ENCODE assay signal across 8 mouse cellular contexts in genomic region chr11:84817362-84817761, GRCm38 (mm10). TPM values are rescaled to one million over a fixed set of nuclear protein-coding genes. Genes with fewer than 3 reads are reported as not detected.
DNase-seq lines count a peak whose midpoint lies in the region; ATAC-seq and TF ChIP-seq lines count a peak whose summit lies in the region.

No protein-coding gene starts in this region.

- H3K9ac ChIP-seq in liver, embryonic 11.5 days (ENCODE audit: low read depth, low read length), result no peak overlapping the region
- no peak overlapping the region for H3K9ac ChIP-seq in ES-Bruce4 (ENCODE audit: low read depth, poor library complexity, severe bottlenecking)
- peak overlapping the region; percentile 23; the same call in 1 of the 2 replicates for H3K9ac ChIP-seq in liver, embryonic 13.5 days

- WGBS in liver, embryonic 11.5 days, result 77% methylated on average over 6 of the region's 6 CpGs
- WGBS in liver, embryonic 13.5 days (ENCODE audit: insufficient replicate concordance), result 78% methylated on average over 6 of the region's 6 CpGs

- H3K36me3 ChIP-seq in liver, embryonic 11.5 days (ENCODE audit: control insufficient read depth, insufficient read depth, low read length), result peaks cover 12% of the 10 kb centered on the region; the same call in 1 of the 2 replicates
- no peaks in the 10 kb centered on the region for H3K36me3 ChIP-seq in ES-Bruce4 (ENCODE audit: control insufficient read depth, insufficient read depth, low read length, poor library complexity, severe bottlenecking)
- peaks cover 76% of the 10 kb centered on the region for H3K36me3 ChIP-seq in liver, embryonic 13.5 days

- ATAC-seq in liver, embryonic 11.5 days (replicated peaks; ENCODE audit: low FRiP score), result no peak
- no peak for ATAC-seq in liver, embryonic 13.5 days (ENCODE audit: low read depth)
- no peak for ATAC-seq in erythroid progenitor cell, adult 5-6 weeks (replicated peaks; ENCODE audit: low FRiP score, poor library complexity, severe bottlenecking)

- DNase-seq in cerebellum, adult 9-10 months, result peak; percentile 56
- DNase-seq in cerebellum, adult 11 months, result no peak
- DNase-seq in liver, result peak; percentile 46
- DNase-seq in liver, embryonic 11.5 days (ENCODE audit: low spot score), result no peak
- DNase-seq in liver, embryonic 13.5 days, result no peak
- DNase-seq in right cerebral cortex, postnatal 36 days (ENCODE audit: low spot score in 2 of 2), result no peak

- H3K27me3 ChIP-seq in liver, embryonic 11.5 days (replicated peaks; ENCODE audit: control insufficient read depth, insufficient read depth, low read length), result no peaks in the 10 kb centered on the region
- H3K27me3 ChIP-seq in ES-Bruce4 (ENCODE audit: control insufficient read depth, insufficient read depth, low read length, poor library complexity, severe bottlenecking), result no peaks in the 10 kb centered on the region
- no peaks in the 10 kb centered on the region for H3K27me3 ChIP-seq in liver, embryonic 13.5 days

- H3K4me1 ChIP-seq in liver, embryonic 11.5 days (replicated peaks; ENCODE audit: control insufficient read depth, insufficient read depth, low read length), result peaks cover 18% of the 10 kb centered on the region
- H3K4me1 ChIP-seq in ES-Bruce4 (ENCODE audit: control insufficient read depth, insufficient read depth, low read length), result no peaks in the 10 kb centered on the region
- peaks cover 59% of the 10 kb centered on the region for H3K4me1 ChIP-seq in liver, embryonic 13.5 days (replicated peaks)

- no peak overlapping the region for H3K4me3 ChIP-seq in liver, embryonic 11.5 days (ENCODE audit: low read depth, low read length)
- no peak overlapping the region for H3K4me3 ChIP-seq in ES-Bruce4 (ENCODE audit: low read depth, low read length)
- no peak overlapping the region for H3K4me3 ChIP-seq in liver, embryonic 13.5 days (replicated peaks)

- TF ChIP-seq POLR2A in ES-Bruce4 (IDR thresholded peaks at IDR 0.05; ENCODE audit: insufficient read depth, low read length), result no peak

- no peak overlapping the region for H3K27ac ChIP-seq in liver, embryonic 11.5 days (ENCODE audit: low read depth, low read length)
- H3K27ac ChIP-seq in ES-Bruce4 (ENCODE audit: insufficient read depth, low read length), result no peak overlapping the region
- H3K27ac ChIP-seq in liver, embryonic 13.5 days, result no peak overlapping the region

- H3K4me2 ChIP-seq in liver, embryonic 11.5 days, result no peak overlapping the region
- no peak overlapping the region; the same call in 1 of the 2 replicates for H3K4me2 ChIP-seq in liver, embryonic 13.5 days

- TF ChIP-seq CTCF in ES-Bruce4 (IDR thresholded peaks at IDR 0.05; ENCODE audit: low read depth, low read length), result peak; percentile 41

- H3K9me3 ChIP-seq in liver, embryonic 11.5 days (ENCODE audit: control insufficient read depth, low read length), result no peaks in the 10 kb centered on the region
- H3K9me3 ChIP-seq in ES-Bruce4 (replicated peaks; ENCODE audit: control insufficient read depth, insufficient read depth, low read length, poor library complexity, severe bottlenecking), result no peaks in the 10 kb centered on the region
- 0 out of 2 replicates have a peak, but pooled peaks cover 3% of the 10 kb centered on the region for H3K9me3 ChIP-seq in liver, embryonic 13.5 days (replicated peaks)

- TF ChIP-seq EP300 in ES-Bruce4 (IDR thresholded peaks at IDR 0.05; ENCODE audit: insufficient read depth, low read depth, low read length), result no peak

RNA-seq across cellular contexts. Expression of gene Mrm1, which starts 2.0 kb away (rescaled TPM):
- polyA plus RNA-seq in liver, embryonic 11.5 days (2014; fragmentation: Nextera tagmentation; extraction: Ambion mirVana), result 19.4 and 20.5 TPM in 2 replicates
- polyA plus RNA-seq in ES-Bruce4 (2011; ENCODE audit: insufficient read depth, insufficient read length, low read depth, missing spikeins), result 9.1 and 10.3 TPM in 2 replicates
- polyA plus RNA-seq in liver, embryonic 13.5 days (2015; fragmentation: Nextera tagmentation; extraction: Ambion mirVana), result 14.2 and 15.0 TPM in 2 replicates
- total RNA-seq in erythroid progenitor cell, adult 5-6 weeks (2015; ENCODE audit: low replicate concordance), result 65.4 and 66.0 TPM in 2 replicates
- total RNA-seq in erythroid progenitor cell, adult 5-6 weeks (2017; ENCODE audit: low replicate concordance), result 27.2 and 42.7 TPM in 2 replicates

RNA-seq across cellular contexts. Expression of gene Dhrs11, which starts 11.4 kb away (rescaled TPM):
- polyA plus RNA-seq in liver, embryonic 11.5 days (2014; fragmentation: Nextera tagmentation; extraction: Ambion mirVana), result 115 and 119 TPM in 2 replicates
- 5.0 and 7.0 TPM in 2 replicates for polyA plus RNA-seq in ES-Bruce4 (2011; ENCODE audit: insufficient read depth, insufficient read length, low read depth, missing spikeins)
- 184 and 190 TPM in 2 replicates for polyA plus RNA-seq in liver, embryonic 13.5 days (2015; fragmentation: Nextera tagmentation; extraction: Ambion mirVana)
- total RNA-seq in erythroid progenitor cell, adult 5-6 weeks (2015; ENCODE audit: low replicate concordance), result 865 and 926 TPM in 2 replicates
- total RNA-seq in erythroid progenitor cell, adult 5-6 weeks (2017; ENCODE audit: low replicate concordance), result 517 and 556 TPM in 2 replicates

RNA-seq across cellular contexts. Expression of gene Ggnbp2, which starts 53.3 kb away (rescaled TPM):
- 78.0 and 80.2 TPM in 2 replicates for polyA plus RNA-seq in liver, embryonic 11.5 days (2014; fragmentation: Nextera tagmentation; extraction: Ambion mirVana)
- 86.0 and 89.8 TPM in 2 replicates for polyA plus RNA-seq in ES-Bruce4 (2011; ENCODE audit: insufficient read depth, insufficient read length, low read depth, missing spikeins)
- polyA plus RNA-seq in liver, embryonic 13.5 days (2015; fragmentation: Nextera tagmentation; extraction: Ambion mirVana), result 57.8 and 62.1 TPM in 2 replicates
- total RNA-seq in erythroid progenitor cell, adult 5-6 weeks (2015; ENCODE audit: low replicate concordance), result 268 and 506 TPM in 2 replicates
- 686 and 829 TPM in 2 replicates for total RNA-seq in erythroid progenitor cell, adult 5-6 weeks (2017; ENCODE audit: low replicate concordance)

Comparison
In these comparisons a context has a peak if more than half of its experiments do, and no peak if none do; other contexts are left out.
1. DNase-seq: peak in cerebellum, adult 9-10 months (single experiment) and liver (single experiment); none in cerebellum, adult 11 months (single experiment), liver, embryonic 11.5 days (single experiment), liver, embryonic 13.5 days (single experiment) and right cerebral cortex, postnatal 36 days (0 of 2).
2. RNA of gene Dhrs11, which starts 11.4 kb away (polyA plus RNA-seq): 184 to 190 TPM in liver, embryonic 13.5 days and 115 to 119 TPM in liver, embryonic 11.5 days; 5.0 to 7.0 TPM in ES-Bruce4; every median in the first group is over 10 times any median in the second.